Mouse (Mus musculus) heart, adult 11 months (tissue): ENCODE results near the gene Pprc1.

Source experiments
- DNase-seq: peaks from one replicate; pipeline ENCODE4 v3.0.0; 2022

Pprc1 gene

GRCm38 (mm10) chr19:46035971-46036370 is 8.7 kb upstream of the Pprc1 start:
- peak; percentile 87 for DNase-seq

DNA sequence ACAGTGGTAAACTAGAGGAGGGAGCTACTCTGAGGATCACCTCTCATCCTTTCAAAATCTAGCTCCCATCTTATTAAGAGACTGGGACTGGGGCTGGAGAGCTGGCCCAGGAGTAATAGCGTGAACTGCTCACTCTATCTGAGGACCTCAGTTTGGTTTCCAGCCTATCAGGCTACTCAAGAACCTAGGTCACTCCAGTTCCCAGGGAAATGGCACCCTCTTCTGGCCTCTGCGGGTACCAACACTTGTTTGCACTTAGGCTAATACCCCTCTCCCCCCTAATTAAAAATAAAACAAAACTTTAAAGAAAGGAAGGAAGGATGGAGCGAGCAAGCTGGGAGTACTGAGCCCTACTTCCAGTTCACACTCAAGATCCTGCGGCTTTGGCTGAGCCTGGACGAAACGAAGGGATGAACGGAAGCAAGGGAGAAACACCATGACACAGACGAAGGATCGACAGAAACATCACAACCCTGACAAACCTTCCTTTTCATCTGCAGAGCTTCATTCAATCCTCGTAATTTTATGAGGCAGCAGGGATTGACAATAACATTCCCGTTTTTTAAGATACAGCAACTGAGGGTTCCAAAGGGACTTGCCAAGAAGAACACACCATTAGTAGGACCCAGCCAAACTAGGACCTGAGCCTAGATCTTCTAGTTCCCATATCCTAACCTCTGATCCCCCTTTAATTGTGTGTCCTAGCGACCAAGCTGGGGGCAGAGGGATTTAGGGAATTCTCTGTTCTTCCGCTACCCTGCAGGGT is 8.0 kb upstream of the Pprc1 start:
- peak; percentile 91 for DNase-seq

DNA sequence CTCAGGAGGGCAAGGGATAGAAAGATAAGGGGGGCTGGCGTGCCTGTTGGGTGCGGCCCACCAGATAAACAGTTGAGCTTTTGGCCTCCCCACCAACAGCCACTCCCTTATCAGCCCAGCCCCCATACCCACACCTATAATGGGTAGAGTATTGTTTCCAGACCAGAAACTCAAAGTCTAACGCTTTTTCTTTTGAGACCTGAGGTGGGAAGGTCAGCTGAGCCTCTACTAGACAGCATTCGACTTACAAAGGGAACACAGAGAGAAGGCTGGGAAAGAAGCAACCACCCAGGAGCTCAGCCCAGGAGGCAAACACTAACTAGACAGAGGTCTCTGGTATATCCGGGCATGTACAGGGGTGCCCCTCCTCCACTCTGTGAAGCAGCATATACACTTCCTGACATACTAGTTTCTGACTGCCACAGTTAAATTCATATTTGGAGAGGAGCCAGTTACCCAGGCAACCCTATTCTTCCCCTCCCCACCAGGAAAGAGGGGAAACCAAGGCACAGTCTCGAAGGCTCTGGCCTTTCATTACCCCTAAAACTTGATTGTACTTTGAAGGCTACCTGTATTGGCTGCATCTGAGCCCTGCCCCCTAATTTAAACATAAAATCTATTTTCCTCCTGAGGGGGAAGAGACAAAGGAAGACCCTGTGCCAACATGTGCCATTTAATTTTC is 7.3 kb upstream of the Pprc1 start:
- peak; percentile 92 for DNase-seq

DNA sequence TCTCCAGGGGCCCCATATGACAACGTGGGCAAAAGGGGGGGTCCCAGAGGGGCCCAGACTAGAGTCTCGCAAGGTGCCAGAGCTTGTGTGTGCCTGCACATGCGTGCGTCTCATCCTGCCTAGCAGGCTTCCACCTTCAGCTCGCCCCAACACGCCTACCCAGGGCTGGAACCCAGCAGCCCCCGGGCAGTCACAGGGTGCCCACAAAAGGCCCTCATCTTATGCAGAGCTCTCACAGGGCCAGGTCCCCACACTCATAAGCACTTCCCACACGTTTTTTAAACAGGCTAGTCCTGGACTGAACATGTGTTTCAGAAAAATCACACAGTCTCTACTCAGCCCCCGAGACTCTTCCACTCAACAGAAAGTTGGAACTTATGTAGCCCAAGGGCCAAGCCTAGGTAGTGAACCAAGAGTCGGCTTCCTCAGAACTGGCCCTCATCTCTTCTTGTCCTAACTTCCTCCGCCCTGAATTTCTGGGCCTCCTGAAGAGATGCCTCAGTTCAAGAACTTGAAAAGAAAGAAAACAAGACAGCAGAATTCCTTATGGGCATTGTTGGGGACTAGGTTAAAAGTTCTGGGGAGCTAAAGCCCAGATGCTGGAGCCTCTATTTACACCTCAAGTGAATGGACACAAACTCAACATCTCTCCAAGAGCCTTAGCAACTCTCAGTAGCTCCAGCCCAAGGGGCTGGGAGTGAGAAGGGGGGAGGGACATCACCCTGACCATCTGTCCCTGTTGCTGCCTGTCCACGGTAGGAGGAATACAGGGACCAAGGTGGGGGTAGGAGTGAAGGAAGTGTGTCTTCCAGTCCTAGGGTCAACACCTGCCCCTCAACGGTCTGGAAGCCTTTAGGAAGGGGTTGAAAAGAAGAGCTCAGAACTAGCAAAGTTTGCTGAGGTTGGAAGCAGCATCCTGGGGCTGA is 6.5 kb upstream of the Pprc1 start:
- peak; percentile 90 for DNase-seq

GRCm38 (mm10) chr19:46038851-46039260 is 5.8 kb upstream of the Pprc1 start:
- peak; percentile 96 for DNase-seq

DNA sequence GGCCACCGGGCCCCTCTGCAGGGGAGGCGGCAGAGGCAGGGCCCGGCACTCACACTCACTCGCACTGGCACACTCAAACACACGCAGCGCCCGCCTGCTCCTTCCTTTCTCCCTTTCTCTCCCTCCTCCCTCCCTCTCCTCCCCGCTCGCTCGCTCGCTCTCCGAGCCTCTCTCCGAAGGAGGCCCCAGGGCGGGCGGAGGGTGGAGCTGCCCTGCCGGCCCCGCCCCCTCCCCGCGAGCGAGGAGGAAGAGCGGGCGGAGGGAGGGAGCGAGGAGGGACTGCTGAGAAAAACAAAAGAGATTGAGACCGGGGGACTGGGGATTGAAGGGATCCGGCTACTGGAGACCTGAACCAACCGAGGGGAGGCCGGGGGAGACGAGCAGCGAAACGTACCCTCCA is 5.2 kb upstream of the Pprc1 start:
- peak; percentile 99 for DNase-seq

GRCm38 (mm10) chr19:46040149-46040902 is 4.4 kb upstream of the Pprc1 start:
- peak; percentile 93 for DNase-seq

GRCm38 (mm10) chr19:46041299-46041932 is 3.3 kb upstream of the Pprc1 start:
- no peak for DNase-seq

GRCm38 (mm10) chr19:46041933-46042475 is 2.7 kb upstream of the Pprc1 start:
- DNase-seq = peak; percentile 99

GRCm38 (mm10) chr19:46042476-46043011 is 2.1 kb upstream of the Pprc1 start:
- peak; percentile 96 for DNase-seq

- peak; percentile 98 for DNase-seq
Measured at GRCm38 (mm10) chr19:46043380-46043779, 1.3 kb upstream of the Pprc1 start.

GRCm38 (mm10) chr19:46044993-46045695 is 458 bp downstream of the Pprc1 start, which contains the start of gene Ldb1:
Gene Ldb1, minus strand, starts transcription at chr19:46045214.
- peak; percentile 100 for DNase-seq

DNA sequence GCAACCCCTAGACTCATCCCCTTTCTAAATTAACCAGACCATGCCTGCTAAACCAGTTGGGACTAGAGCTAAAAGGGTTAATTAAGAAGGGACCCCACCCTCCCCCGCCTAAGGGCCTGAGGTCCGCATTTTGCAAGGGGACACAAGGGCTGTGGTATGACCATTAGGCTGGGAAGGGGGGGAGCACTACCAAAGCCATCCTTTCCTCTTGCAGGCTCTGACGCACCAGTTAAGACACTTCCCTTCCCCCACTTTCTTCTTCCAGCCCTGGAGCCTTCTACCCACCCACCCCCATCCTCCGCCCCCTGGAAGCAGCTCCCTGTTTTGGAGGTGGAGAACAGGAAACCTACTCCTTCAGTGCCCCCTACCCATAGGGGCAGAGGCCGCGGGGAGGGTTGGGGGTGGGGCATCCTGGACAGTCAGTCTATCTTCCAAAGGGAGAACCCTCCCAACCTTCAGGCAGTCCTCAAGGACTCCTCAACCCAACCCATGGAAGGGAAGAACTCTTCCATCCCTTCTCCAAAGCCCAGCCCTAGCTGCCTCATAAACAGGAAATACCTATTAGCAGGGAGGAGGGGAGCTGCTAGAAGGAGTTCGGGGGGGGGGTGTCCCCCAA is 1.1 kb downstream of the Pprc1 start:
- peak; percentile 99 for DNase-seq

DNA sequence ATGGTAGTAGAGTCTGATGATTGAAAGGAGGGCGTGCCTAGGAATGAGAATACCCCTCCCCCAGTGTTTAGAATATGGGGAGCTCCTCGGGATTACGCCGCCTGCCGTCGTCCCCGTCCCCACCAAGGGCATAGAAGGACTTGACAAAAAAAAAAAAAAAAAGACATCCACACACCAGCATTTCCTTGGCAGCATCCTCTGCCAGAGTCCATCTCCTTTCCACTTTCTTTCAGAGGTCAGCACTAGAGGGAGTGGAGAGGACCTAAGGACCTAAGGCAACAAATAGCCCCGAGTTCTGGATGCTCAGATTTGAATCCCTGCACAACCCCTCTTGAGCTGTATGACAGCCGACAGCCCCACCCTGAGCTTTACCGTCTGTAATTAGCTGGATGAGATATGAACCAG is 1.9 kb downstream of the Pprc1 start:
- DNase-seq = peak; percentile 91

DNA sequence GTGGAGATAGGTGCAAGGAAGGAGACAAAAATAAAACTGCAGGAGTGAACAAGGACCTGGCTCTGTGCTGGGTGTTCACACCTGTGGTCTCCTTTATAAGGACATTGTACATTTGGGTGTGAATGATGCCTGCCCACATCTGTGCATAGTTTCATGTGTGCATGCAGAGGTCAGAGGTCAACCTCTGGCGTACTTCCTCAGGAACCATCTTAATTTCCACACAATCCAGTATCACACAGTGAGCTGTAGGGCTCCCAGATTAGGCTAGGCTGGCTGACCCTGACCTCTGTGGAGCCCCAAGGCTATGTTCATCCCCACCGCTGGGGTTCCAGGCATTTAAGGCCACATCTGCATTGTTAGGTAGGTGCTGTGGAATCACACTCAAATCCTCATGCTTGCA is 2.7 kb downstream of the Pprc1 start:
- no peak for DNase-seq

GRCm38 (mm10) chr19:46049129-46049528 is 4.4 kb downstream of the Pprc1 start:
- no peak for DNase-seq

GRCm38 (mm10) chr19:46050462-46050861 is 5.8 kb downstream of the Pprc1 start:
- no peak for DNase-seq

GRCm38 (mm10) chr19:46055752-46056387 is 11.2 kb downstream of the Pprc1 start:
- DNase-seq = no peak

- peak; percentile 100 for DNase-seq
Measured at GRCm38 (mm10) chr19:46056388-46056946, 11.8 kb downstream of the Pprc1 start.
